Mouse (Mus musculus) c-Kit-positive CD71-positive TER-119-negative erythroid progenitor cells, embryonic 14.5 days (primary cell): ENCODE measurements around the gene Tagln2.

Experiments
- DNase-seq: peaks from one replicate; pipeline ENCODE4 v3.0.0-alpha.2; 2013; ENCODE audit warnings: low read depth

Tagln2 gene

GRCm38 (mm10) chr1:172499765-172500441, at the start of gene Tagln2:
Gene Tagln2, plus strand, starts transcription at chr1:172500047.
- no peak for DNase-seq

DNA sequence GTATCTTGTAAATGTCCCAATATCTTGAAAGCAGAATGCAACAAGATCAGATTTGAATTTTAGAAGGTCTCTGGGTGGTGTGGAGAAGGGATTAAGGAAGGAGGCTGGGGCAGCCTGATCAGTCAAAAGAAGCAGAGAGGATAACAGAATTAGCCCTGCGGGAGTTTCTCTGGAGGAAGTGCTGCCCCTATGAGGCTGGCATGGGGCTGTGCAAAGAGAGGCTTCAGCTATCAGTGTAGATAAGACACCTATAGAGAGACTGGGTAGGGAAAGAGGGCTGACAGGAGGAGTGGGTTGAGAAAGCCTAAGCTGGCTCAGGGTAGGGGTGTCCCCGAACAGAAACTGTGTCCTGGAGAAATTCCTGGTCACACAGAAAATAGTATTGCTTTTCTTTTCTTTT, 49.6 kb upstream of the Tagln2 start:
- DNase-seq: no peak

DNA sequence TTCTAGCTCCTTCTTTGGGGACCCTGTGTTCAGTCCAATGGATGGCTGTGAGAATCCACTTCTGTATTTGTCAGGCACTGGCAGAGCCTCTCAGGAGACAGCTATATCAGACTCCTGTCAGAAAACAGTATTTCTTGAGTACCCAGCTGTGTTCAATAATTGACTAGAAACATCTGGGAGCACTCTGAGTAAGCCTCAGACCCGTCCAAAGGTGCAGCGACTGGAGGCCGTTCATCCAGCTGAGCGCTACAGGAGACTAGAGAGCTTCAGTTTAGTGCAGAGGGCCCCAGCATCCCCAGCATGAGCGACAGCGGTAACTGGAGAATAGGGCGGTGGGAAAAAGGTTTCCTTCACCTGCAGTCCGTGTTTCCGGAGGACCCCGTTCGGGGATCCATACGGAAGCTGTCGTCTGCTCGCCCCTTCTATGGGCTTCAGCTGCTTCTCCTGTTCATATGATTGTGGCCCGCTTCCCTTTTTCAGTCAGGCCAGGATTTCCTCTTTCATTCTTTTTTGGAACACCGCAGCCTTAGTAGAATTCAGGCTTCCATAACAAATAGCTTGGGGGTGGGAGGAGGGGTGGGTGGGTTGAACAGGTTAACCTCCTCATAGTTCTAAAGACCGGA, 48.9 kb upstream of the Tagln2 start:
- no peak for DNase-seq

DNA sequence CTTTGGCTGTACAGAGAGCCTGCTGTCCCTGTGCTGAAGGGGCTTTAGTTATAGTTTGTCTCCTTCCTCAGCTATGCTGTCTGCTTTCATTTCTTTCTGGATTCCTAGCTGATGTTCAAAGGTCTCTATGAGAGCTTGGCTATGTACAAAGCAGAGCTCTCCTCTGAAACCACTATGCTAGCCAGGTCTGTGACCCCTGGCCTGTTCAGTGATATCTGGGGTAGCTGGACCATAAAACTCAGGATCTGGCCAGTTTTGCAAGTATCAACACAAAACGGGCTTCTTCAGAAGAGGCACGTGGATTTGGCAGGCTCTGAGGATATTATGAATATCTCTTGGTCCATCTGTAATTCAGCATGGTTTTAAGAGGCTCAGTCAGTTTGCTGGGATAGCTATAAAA, 46.9 kb upstream of the Tagln2 start:
- DNase-seq: no peak

- no peak for DNase-seq
These were observed 46.0 kb upstream of the Tagln2 start for GRCm38 (mm10) chr1:172453810-172454209.

DNA sequence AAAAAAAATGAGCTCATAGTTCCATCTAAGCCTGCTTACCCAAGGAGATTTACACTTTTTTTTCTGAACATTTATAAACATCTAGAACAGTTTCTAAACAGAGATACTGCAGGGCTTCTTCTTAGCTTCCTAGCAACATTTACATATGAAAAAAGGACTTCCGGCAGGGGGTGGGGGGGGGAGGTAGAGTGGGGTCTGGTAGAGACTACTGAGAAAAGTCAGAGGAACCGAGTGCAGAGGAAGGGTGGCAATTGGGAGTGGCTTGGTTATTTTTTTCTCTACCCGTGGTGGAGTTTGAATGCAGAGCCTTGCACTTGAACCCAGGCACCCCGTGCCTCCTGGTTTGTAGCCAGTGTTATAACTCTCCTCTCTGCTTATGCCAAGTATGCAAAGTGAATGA, 44.4 kb upstream of the Tagln2 start:
- no peak for DNase-seq

GRCm38 (mm10) chr1:172456001-172456677, 43.7 kb upstream of the Tagln2 start:
- DNase-seq: no peak

GRCm38 (mm10) chr1:172457196-172457595, 42.7 kb upstream of the Tagln2 start:
- DNase-seq: no peak

DNA sequence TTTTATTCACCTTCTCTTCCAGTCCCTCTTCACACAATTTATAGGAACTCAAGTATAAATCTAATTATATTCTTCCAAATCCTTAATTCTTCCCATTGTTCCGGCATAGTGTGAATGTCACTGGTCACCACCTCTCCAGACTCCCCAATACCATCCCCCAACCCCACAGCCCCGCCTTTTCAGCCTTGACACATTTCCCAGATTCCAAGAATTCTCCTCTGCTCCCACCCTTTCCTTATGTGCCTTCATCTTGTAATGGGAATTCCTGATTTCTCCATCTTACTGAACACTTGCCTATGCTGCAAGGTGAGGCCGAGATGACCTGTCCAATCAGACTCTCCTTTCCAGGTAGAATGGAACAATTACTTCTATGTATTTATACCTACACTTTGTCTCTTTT, 41.8 kb upstream of the Tagln2 start:
- no peak for DNase-seq

DNA sequence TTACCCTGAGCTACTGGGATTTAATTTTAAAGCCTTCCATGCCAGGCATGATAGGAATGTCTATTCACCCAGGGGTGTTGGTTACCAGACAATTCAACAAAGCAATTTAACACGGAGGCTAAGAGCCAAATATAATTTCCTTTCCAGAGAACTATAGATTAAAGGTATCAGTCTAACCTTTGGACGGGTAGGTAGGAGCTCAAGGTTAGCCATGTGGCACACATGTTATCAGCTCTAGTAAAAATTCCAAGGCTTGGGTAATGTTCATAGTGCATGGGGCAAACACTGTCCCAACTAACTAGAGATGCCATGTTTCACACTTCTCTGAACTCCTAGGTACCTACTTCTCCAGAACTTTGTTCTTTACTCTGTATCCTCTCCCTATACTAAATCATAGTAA, 38.2 kb upstream of the Tagln2 start:
- DNase-seq: no peak

- no peak for DNase-seq
These were observed 37.3 kb upstream of the Tagln2 start for GRCm38 (mm10) chr1:172462534-172462933.

- DNase-seq: no peak
These were observed 36.2 kb upstream of the Tagln2 start for GRCm38 (mm10) chr1:172463387-172464333.

DNA sequence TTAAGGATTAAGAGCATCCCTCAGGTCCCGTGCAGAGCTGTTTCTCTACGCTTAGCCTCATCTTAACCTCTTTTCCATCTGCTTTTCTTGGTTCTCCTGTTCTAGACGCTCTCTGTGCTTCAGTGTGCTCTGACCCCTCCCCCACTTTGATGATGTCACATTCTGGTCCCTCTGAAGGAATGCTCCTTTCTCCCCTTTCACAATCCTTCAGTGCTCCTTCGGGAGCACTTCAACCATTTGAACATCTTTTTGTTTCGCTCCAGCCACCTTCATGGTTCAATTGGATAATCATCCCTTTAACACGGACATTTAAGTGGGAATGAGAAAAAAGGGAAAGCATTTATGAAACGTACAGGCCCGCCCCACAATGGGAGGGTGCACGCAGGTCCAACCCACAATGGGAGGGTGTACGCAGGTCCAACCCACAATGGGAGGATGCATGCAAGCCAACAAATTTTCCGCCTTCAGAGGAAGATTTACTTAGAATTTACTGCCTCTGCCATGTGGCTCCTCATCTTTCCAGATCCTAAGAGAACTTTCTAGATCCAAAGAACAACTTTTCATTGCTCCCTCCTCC, 31.5 kb upstream of the Tagln2 start:
- no peak for DNase-seq

DNA sequence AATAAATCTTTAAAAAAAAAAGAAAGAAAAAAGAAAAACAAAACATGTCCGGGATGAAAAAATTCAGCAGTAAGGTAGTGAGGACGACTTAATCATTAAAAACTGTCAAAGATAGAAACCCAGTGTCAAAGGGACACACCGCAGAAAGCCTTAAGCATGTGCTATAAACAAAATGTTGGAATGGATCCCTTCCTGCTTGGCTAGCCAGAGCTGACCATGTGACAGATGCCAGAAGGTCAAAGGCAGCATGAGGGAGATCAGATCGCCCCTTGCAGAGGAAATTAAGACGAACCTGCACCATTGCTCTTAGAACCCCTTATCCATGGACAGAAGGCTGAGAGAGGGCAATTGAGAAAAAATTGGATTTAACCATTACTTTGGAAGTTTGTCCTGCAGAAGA, 30.5 kb upstream of the Tagln2 start:
- DNase-seq: no peak

- DNase-seq: no peak
These were observed 29.9 kb upstream of the Tagln2 start for GRCm38 (mm10) chr1:172469810-172470448.

- DNase-seq: no peak
These were observed 26.9 kb upstream of the Tagln2 start for GRCm38 (mm10) chr1:172472909-172473308.

DNA sequence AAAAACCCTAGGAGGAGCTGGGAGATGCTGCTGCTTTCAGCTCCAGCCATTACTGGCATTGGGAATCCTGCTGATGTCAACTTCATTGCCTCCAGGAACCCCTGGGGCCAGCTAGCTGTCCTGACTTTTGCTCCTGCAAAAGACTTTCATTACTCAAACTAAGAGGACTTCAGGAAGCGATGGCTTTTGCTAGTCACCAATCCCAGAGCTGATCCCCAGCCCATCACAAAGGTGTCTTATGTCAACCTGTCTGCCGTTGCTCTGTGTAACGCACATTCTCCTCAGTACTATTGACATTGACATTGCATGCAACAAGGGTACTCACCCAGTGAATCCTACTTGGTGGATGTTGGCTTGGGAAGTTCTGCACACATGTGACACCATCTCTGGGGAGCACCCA, 25.7 kb upstream of the Tagln2 start:
- DNase-seq: no peak

- DNase-seq: no peak
These were observed 24.6 kb upstream of the Tagln2 start, which contains the start of gene Slamf9 for GRCm38 (mm10) chr1:172475054-172475741. Gene Slamf9, plus strand, starts transcription at chr1:172475358.

DNA sequence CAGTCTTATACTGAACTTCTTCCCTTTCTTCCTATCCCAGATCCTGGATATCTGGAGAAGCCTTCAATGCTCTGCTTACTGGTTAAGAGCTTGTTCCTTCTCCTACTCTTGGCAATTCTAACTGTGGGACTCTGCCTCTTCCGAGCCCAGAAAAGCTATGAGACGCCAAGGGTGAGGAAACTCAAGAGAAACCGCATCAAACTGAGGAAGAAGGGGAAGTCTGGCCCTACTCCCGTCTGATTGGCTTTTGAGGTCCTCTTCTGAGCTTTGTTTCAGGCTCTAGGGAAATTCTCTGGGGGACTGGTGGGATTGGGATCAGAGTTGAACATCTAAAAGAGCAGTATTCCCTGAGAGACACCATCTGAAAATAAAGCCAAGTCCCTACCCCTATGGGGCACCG, 21.8 kb upstream of the Tagln2 start:
- DNase-seq: no peak

DNA sequence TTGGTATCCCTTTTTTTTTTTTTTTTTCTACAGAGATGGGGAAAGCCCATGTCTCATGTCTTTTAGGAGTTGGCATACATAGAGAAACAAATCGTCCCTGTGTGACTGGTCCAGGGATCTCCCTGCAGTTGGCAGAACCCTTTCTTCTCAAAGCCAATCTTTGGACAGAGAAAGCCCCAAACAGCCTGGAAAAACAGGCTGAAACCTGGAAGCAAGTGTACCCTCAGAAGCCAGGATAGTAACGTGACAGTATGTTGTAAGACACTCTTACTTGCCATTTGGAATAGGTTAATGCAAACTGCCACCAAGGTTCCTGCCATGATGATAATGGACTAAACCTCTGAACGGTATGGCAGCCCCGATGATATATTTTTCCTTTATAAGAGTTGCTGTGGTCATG, 19.5 kb upstream of the Tagln2 start:
- no peak for DNase-seq

GRCm38 (mm10) chr1:172481111-172481510, 18.7 kb upstream of the Tagln2 start:
- DNase-seq: no peak
